Mouse (Mus musculus): ENCODE data around the gene Prkaa1.

Prkaa1 gene

DNA sequence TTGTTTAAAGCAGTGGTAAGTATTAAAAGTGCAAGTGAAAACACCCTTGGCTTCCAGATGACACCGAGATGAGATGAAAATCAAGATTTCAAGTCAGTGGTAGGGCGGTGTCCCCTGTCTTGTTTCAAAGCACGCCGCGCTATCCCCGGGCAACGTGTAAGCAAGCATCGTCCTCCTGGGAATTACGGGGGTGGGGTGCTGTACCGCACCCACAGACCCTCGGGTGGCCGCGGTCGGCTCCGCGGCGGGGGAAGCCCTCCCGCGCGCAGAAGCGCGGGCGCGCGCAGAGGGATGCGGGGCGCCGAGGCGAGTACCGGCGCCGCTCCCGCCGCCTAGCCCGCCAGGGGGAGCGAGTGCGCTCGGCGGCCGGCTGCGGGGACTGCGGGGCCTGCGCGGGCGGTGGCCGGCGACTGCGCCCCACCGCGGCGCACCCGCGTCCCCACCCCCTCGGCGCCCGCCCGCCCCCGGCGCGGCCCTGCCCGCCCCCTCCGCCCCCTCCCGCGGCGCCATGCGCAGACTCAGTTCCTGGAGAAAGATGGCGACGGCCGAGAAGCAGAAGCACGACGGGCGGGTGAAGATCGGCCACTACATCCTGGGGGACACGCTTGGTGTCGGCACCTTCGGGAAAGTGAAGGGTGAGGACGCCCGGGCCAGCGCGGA lies at the start of gene Prkaa1:
Gene Prkaa1, plus strand, starts transcription at position 501 of the 660 bp plus-strand sequence.
- DNase-seq = peak; percentile 76

DNA sequence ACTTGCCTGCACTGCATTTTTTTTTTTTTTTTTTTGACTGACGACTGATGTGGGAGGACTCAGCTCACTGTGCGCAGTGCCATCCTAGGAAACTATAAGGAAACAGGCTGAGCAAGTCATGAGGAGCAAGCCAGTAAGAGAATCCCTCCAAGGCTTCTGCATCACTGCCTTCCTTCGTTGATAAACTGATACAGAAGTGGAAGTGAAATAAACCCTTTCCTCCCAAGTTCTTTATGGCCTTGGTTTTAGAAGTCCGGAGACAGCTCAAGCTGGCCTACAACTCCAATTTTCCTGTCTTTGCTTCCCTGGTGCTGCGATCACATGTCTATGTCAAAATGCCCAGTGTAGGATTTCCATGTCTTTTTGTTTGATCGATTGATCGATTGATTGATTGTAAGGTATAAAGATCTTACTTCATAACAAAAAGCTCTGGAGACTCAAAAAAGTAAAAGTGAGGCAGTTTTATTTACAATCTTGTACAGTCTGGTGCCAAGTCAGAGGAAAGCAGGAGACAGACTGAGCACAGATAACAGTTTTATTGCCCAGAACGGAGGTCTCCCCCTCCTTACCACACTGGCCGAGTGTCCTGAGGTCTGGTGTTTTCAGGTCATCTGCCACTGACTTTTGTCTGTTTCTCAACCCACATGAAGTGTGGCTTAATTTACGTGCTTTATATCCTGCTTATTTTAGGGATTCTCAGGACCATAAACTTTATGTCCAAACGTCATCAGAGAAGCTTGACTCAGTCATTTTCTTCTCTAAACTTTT lies 47.9 kb upstream of the Prkaa1 start:
- DNase-seq = no peak

DNA sequence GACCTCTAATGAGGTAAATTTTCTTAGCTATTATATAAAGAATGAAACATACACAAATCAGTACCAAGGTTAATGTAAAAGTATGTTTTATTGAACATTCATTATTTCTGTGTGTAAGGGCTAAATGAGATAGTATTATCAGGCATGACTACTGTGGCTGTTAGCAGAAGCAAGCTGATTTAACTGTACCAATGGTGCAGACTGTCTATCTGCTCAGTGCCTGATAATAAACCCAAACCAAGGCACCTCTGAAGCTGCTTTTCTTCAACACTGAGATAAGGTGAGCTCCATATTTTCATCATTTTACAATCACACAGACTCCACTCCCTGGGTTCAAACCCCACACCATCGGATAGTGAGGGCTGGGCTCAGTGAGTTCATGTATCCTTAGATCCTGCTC lies 46.3 kb upstream of the Prkaa1 start:
- no peak for DNase-seq

DNA sequence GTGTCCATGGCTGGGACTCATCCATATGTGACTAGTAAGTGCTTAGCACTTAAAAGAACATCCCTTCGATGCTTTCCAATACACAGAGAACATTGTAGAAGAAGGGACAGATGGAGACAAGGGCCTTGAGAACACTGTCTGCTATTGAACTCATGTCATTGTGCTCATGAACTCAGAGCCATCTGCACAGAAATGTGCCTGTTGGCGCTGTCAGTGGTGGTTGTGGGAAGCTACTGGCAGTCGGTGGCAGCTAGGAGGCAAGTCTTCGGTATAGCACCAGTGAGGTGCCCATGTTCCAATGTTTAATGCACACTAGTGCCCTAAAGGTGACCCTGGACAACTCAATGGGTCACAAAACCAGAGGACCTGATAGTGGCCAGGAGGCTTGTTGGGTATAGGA lies 41.3 kb upstream of the Prkaa1 start:
- no peak for DNase-seq

DNA sequence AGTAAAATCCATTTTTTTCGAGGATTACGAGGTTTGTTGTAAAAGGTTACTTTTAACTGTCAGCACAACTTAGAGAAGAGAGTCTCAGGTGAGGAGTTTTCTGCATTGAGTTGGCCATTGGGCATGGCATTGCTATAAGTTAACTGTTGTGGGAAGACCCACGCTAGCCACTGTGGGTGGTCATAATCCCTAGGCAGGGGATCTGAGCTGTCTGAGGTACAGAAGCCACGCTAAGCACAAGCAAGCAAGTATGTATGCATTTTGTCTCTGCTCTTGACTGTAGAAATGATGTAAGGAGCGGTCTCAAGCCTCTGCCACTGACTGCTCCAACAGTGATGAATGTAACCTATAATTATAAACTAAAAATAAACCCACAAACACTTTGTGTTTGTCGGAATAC lies 37.8 kb upstream of the Prkaa1 start:
- DNase-seq = no peak

DNA sequence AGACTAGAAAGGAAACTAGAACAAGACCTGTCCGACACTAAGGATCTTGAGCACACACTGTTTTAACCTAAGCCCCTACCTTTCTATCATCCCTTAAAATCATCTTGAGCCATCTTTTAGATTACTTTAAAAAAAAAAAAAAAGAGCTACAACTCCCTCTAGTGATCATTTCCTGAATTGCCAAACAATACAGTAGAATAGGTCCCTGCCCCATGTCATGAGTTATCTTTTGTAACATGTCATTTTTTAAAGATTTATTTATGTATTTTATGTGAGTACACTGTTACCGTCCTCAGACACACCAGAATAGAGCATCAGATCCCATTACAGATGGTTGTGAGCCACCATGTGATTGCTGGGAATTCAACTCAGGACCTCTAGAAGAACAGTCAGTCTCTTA lies 37.4 kb upstream of the Prkaa1 start:
- DNase-seq = no peak

DNA sequence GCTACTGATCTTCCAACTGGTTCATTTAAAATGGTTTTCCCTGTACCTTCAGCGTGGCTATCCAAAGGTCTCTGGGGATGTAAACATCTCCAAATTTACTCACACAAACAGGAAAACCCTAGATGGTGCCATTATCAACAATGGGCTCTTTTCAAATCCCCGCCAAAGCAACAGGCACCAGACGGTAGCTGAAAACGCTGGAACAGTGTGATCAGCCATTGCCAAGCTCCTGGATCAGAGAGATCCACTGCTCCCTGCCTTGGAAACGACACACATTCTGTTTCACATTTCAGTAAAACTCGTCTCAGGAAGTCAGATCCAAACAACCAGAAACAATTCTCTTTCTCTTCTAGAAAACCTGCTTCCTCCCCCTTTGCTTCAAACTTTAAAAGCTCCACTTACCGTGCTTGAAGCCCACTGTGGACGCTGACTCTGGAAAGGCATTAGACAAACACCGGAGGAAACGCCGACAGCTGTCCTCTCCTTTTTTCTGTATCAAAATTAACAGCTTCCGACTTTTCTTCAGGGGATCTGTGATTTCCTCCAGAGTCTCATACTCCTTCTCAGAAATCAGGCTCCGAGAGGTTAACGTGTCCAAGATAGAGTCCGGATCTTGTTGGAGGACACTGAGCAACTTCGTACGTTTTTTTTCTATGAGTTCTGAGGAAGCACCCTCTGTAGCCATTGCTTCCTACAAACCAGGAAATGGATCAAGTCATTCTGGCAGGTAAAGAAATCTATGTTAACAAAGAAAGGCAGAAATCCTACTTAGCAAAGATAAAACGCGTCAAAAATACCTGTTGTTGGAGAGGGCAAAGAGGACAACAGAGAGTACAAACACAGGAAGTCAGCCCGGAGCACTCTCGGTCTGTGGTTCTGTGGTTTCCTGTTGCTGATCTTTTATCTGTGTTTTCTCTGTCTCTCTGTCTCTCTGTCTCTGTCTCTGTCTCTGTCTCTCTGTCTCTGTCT lies 35.7 kb upstream of the Prkaa1 start, which contains the start of gene Card6:
Gene Card6, minus strand, starts transcription at position 854 of the 969 bp plus-strand sequence.
- peak; percentile 30 for DNase-seq

DNA sequence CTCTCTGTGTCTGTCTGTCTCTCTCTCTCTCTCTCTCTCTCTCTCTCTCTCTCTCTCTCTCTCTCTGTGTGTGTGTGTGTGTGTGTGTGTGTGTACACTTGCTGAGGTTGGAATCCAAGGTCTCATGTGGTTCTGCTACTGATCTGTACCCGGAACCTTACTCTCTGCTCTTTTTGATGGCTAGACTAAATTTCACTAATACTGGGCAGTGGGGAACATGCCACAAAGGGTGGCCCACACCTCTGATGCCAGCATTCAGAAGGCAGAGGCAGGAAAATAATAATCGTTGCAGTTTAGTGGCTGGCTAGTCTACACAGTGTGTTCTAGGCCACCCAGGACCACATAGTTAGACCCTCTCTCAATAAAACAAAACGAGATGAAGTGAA lies 35.0 kb upstream of the Prkaa1 start:
- DNase-seq = peak; percentile 8

DNA sequence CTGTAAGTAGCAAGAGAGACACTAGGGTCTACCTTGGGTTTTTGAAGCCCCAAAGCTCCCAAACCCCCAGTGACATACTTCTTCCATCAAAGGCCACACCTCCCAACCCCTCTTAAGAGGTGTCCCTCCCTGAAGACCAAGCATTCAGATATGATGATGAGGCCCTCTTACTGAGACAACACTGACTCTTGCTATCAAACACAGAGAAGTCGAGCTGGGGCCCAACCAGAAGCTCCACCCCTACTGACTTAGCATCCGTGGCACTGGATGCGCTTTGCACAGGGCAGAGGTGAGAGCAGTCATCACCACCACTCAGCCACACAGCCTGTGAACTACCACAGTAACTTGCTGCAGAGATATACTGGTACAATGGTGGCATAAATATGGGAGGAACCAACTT lies 31.0 kb upstream of the Prkaa1 start:
- no peak for DNase-seq

DNA sequence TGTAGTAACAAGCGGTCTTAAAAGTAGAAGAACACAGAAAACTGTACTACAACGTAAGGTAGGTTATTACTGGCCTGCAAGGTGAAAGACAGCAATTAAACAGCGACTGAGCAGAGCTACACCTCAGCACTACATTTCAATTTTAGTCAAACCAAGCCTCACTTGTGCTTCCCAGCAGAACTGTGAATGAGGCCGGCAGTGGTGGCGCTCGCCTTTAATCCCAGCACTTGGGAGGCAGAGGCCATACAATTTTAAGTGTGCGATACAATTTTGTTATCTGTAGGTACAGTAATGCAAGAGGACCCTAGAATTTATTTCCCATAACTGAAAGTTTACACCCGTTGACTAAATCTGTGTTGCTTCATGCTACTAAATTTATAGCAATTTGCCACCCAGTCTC lies 28.5 kb upstream of the Prkaa1 start:
- no peak for DNase-seq

DNA sequence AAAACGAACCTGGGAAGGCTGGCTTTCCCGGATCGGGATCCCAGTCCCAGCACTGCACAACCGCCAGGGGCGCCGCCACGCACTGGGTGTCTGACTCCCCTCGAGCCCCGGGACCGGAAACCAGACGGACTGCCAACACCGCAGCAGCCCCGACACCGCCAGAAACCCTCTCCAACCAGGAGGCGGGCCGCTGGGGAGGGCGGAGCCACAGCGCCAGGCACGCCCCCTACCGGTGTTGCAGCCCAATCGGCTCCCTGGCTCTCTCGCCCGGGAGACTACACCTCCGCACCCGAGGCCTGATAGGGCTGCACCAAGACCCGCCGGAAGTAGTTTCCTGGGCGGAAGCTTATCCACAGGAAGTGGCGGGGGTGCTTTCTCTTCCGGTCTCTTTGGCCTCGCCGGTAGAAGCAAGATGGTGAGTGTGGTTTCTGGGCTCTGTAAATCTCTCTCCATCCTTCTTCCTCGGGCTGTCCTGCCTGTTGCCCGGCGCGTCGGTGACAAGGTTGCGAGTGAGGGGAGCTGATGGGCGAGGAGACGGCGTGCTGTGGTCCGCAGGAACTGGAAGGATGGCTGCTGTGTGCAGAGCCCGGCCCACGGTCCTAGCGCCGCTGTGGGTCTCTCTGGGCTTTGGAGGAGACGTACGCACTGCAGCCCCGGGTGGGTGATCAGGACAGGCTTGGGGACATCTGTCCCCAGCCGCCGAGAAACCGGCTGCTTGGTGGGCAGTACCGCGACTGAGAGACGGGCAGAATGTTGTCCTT lies 27.2 kb upstream of the Prkaa1 start, which contains the start of gene Rpl37:
Gene Rpl37, plus strand, starts transcription at position 376 of the 761 bp plus-strand sequence.
- DNase-seq = peak; percentile 98

DNA sequence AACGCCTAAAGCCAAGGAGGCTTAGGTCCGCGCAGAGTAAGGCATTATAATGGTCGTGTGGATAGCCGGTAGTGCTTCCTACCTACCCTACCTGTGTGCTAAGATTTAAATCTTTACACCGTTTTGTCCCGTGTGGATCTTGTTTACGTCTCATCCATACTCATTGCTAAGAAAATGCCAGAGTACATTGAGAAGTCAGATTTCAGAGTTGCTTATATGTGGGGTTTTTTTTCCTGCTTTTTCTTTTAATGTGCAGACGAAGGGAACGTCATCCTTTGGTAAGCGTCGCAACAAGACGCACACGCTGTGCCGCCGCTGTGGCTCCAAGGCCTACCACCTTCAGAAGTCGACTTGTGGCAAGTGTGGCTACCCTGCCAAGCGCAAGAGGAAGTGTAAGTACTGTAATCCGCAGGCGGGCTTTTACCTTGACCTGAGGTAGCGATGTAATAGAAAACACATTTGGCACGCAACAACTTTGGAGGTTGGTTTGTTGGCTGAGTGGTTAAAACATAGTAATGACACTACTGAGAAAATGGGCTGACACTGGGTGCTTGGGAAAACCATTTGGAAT lies 26.5 kb upstream of the Prkaa1 start:
- peak; percentile 19 for DNase-seq

DNA sequence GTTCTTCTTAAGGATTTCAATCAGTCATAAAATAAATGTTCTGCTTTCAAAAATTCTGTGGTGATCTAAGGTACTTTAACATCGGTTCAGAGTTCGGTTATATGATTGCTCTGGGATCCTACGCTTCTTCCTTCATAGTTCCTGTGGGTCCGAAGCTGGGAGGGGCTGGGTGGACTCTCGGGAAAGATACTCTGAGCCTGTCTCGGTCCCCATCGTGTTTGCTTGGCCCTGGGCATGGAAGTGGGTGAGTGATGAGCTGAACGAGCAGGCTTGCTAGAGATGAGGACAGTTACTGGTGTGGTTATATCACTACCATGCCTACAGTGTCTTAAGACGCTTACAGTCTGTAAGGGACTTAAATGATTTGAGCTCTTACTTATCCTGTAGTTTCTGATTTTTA lies 25.0 kb upstream of the Prkaa1 start:
- DNase-seq = no peak

DNA sequence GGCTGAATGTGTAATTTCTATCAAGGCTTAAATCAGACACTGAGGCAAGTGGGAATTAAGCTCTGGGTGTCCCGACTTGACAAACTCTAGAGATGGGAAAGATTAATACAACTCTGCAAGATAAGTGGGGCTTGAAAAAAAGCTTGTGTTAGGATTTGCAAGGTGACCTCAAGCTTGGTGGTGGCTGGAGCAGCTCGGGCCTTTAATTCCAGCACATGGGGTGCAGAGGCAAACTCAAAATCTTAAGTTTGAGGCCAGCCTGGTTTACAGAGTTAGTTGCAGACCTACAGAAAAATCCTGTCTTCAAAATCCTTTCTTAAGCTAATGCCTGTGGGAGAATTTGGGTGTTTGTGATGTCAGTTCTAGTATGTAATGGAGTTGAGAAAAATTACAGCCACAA lies 24.5 kb upstream of the Prkaa1 start:
- no peak for DNase-seq

DNA sequence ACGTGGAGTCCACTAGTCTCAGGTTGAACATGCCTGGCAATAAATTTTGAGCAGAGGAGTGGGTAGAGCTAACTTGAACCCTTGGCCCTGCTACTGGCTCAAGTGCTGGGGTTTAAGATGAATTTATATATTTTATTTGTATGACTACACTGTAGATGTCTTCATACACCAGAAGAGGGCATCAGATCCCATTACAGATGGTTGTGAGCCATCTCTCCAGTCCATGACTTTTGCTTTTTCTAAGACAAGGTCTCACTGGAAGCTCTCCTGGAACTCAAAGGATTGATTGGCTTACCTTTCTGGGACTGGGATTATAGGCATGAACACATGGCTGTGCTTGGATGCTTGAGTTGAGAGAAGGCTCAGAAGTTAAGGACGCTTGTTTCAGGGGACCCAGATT lies 24.0 kb upstream of the Prkaa1 start:
- DNase-seq = no peak

DNA sequence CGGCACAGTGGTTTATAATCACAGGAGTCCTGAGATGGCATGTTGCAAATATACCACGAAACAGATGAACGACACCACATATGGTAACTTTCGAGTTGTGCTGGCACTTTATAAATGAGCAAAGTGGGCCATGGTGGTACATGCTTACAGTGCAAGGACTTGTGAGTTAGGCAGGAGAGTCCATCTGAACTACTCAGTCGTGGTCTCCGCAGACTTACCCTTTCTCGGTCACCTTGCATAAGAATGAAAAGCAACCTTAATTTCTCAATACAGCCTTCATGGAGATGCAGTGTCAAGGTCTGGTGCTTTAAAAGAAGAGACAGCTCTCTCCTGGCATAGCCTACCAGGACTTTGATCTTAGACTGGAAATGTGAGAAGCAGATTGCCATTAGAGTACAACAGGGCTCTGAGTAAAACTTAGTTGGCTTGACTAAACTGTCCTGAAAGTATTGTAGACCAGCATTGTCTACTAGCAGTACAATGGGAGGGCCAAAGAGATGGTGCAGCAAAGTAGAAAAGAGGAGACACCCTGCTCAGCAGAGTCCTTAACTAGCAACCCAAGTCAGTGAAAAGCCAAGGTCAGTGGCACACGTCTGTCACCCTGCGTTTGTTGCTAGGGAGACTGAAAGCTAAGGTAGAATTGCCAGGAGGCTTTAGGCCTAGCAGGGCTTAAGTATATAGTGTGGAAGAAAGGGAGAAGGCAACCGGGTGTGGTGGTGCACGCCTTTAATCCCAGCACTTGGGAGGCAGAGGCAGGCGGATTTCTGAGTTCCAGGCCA lies 21.9 kb upstream of the Prkaa1 start:
- DNase-seq = no peak

DNA sequence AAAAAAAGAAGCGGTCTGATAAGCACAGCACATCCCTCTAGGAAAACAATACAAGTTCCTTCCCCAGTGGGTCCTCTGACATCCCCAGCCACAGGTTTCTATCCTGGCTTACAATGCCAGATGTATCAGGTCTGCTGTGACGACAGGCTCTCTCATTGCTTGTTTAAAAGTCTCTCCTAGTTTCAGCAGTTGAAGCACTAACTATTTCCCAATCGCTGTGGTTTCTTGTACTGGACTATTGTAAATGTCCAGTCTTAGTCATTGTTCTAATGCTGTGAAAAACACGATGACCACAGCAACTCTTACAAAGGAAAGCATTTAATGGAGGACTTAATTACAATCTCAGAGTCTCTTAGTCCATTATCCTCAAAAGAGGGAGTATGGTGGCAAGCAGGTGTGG lies 17.2 kb upstream of the Prkaa1 start:
- no peak for DNase-seq

DNA sequence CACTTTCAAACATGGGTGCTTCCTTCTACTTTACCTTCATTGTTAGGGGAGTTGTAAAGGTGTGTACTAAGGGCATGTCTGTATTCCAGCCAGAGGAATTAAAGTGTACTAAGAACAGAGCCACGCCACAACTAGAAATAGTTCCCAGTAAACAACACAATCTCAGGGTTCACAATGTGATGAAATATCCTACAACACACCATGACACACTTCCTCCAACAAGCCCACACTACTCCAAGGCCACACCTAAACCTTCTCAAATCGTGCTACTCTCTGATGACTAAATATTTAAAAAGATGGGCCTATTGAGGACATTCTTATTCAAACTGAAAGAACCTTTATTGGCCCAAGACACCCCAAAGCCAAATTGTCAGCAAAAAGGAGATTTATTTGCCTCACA lies 16.2 kb upstream of the Prkaa1 start:
- no peak for DNase-seq

DNA sequence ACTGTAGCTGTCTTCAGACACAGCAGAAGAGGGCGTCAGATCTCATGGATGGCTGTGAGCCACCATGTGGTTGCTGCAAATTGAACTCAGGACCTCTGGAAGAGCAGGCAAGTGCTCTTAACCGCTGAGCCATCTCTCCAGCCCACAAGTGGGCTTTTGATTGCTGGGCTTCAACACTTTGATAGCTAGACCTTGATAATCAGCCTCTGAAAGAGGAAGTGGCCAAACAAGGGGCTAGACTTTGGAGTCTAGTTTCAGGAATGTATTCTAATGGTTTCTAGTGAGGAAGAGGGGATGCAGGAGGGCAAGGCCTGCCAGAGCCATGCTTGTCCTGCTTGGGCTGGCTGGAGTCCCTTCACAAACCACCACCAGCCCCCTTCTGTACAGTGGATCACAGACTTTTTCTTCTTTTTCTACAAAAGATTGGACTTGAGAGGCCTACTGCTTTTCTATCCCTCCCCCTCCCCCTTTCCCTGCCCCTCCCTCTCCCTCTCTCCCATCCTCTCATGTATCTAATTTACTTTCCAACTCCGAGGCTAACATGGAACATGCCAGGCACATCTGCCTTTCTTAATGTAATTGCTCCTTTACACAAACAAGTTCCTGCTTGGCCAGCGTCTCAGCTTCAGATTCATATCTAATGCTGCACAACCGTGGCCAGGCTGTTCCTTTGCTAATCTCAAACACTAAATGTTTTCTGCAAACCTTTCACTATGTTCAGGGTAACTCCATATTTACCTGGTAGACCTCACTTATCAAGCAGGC lies 15.3 kb upstream of the Prkaa1 start:
- DNase-seq = no peak

DNA sequence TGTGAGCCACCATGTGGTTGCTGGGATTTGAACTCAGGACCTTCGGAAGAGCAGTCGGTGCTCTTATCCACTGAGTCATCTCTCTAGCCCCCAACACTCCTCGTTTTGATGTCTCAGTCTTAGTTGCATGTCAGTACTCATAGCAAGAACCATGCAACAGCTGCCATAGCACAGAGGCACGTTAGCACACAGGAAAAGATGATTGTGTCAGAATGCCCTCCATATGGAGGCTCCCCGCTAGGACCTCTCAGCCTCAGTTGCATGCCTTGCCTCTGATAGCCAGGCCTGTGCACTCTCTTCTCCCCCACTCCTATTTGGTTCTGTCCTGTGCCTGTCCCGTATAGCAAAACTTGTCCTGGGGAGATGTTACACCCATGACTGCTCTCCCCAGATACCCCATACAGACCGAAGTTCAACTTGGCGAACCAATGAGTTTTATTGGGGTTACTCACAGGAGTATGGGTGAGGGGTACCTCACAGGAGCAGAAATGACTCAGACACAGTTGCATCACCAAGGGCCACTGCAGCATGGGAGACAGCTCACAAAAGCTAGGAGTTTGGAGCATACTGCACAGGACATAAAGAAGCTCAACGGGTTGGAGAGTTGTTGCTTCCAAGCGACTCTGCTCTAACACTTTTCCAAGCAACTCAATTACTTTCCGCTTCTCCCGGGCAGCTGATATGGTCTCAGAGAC lies 14.4 kb upstream of the Prkaa1 start:
- no peak for DNase-seq

All from kidney, adult 18-20 months (tissue).